Mouse (Mus musculus) frontal cortex, postnatal 14 days (tissue): Measurements from ENCODE around the gene Gpr19.

Experiments
- DNase-seq, 2 experiments: peaks; one replicate each; pipeline ENCODE4 v3.0.0; 2022; ENCODE audit warnings: low spot score in 2 of 2

Gpr19 gene

DNA sequence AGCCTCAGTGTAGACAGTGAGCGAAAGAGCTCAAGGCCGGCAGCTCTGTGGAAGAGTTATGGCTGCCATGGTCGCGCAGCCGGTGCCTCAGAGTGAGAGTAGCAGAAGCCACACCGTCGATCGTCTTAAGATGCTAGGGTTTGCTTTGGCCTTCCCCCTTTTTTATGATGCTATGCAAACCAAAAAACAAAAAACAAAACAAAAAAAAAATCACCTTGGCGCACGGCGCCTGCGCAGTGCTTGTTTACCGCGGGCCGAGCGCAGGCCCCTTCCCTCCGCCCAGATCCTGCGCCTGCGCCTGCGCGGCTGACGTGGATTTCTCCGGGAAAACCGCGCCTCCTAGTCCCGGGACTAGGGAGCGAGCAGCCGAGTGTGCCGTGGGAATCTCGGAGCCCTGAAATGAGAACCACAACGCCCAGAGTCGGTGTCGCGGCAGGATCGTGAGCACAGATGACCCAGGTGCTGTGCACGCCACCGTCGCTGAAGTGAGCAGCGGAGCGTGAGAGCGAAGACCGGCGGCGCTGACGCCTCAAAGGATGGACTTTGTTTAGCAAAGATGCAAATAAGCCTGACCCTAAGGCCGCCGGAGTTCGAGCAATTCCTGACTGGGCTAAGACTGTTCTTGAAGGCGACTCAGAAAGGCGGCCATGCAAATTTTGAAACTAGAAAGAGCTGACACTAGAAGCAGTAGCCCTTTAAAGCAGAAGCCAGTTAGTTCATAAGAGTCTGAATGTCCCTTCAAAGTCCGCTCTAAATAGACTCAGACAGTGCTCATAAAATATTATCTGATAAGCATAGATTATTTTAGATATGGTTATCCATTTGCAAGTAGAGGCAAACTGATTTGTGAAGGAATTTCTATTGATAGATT is at the start of gene Gpr19:
Gpr19 (minus strand) TSS at position 484 of the 871 bp plus-strand sequence.
- DNase-seq, result peak; percentile 77 to 82

DNA sequence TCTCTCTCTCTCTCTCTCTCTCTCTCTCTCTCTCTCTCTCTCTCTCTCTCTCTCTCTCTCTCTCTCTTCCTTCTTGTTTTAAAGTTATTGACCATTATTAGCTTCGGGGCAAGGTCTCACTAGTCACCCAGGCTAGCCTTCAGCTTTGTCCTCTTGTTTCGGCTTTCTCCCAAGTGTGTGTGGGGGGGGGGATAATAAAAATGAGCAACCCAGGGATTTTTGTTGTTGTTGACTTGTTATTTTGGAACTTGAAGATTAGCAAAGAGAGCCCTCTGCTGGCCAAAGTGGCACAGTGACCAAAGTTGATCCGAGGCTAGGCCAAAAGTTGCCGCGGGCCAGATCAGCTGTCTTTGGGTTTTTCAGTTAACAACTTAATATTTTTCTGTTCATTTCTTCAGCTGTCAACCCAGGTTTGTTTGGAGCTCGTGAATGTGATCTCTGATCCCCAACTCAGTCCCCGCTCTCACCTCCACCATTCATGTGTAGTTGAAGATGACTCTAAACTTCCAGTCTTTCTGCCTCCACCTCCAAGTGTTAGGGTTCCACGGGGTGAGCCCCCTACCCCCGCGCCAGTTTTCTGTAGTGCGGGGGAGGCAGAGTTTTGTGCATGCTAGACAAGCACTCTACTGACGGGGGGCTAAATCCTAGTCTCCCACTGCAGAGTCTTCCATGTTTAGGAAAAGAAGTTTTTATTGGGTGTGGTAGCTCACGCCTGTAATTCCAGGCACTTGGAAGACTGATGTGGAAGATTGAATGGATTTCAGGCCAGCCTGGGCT is 49.1 kb upstream of the Gpr19 start:
- DNase-seq, result peak; percentile 17 to 40

DNA sequence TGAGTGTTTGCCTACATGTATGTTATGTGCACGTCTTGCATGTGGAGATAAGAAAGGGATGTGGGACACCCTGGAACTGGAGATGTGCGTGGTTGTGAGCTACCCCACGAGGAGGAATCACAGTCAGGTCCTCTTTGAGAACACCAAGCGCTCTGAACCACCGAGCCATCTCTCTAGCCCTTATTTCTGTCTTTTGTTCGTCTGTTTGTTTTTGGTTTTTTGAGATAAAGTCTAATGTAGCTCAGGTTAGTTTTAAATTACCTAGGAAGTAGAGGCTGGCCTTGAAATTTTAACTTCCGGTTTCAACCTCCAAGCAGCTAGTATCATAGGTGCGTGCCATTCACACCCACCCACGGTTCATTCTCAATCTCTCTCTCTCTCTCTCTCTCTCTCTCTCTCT is 48.5 kb upstream of the Gpr19 start:
- no peak for DNase-seq

DNA sequence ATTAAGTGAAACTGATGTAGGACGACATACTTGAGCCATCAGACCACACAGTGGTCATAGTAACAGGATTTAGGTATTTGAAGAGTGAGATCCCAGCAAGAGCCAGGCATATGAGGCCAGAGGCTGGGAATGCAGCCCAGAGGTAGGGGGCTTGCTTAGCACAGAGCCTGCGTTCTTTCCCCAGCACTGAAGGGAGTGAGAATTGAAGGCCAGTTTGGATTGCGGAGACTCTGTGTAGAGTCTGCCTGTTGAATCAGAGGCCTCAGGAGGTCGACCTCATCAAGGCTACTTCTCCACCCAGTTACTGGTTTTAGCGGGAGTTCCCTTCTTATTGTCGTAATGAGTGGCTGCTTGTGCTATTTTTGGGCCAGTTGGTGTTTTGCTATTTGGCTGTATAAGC is 47.7 kb upstream of the Gpr19 start:
- no peak for DNase-seq

DNA sequence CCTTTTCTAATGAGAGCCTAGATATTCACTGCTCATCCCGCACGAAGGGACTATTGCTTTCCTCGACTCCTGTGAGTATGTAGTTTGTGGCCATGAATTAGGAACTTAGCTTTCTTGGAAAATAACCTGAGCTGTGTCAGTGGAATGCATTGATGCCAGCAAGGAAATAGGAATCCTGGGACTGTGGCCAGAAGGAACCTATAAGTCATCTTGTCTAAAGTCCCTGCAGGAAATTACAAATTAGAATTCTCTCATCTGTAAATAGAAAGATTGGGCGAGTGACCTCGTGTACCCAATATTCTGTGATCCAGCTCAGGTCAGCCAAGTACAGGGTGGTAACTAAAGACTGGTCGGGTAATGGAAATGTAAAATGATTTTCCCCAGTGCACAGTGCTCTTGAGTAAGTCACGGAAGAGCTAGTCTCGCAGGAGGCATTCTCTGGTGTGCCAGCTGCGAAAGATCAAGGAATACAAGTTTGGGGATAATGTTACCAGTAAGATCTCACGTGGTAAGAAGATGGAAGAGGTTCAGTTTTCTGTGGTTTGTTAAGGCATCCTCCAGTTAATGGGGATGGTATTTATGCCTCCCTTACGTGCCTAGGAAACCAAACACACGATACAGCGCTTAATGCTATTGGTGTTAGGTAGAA is 45.5 kb upstream of the Gpr19 start:
- DNase-seq, result no peak

DNA sequence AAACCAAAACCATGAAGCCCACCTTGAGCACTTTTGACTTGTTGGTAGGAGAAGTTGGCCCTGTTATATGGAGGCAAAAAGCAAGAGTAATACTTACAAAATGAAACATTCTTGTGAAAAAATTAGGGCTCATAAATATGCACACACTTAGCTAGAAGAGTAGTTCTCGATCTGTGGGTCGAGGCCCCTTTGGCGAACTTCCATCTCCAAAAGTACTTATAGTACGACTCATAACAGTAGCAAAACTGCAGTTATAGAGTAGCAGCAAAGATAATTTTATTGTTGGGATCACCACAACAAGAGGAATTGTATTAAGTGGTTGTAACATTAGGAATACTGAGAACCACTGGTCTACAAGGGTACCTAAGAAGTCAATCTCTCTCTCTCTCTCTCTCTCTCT is 41.4 kb upstream of the Gpr19 start:
- DNase-seq, result no peak

DNA sequence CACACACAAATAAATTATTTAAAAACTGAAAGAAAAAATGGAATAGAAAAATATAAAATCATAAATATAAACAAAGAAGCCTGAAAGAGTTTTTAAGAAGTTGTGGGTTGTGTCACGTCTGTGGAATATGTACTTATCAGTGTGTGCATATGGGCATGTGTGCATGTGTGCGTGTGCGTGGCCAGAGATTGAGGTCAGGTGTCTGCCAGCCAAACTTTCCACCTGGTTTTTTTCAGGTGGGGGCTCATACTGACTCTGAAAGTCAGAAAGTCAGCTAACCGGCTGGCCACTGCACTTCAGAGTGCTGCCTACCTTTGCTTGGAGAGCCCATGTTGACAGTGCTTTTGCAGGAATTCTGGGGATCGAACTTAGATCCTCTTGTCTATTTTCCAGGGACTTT is 35.9 kb upstream of the Gpr19 start:
- no peak for DNase-seq

DNA sequence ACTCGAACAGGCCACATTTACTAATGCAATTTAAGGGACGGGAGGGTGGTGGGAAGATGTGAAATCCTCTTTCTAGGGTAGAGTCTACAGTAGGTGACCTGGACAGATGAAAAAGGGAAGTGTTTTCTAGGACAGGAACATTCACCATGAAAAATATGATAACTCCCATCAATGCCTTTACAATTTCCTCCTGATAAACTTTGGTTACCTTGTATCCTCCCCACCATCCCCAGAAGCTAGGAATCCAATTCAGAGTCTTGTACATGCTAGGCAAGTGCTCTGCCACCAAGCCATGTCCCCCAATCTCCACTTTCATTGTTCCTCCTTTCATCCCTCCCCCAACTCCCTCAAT is 34.8 kb upstream of the Gpr19 start:
- DNase-seq, result no peak

DNA sequence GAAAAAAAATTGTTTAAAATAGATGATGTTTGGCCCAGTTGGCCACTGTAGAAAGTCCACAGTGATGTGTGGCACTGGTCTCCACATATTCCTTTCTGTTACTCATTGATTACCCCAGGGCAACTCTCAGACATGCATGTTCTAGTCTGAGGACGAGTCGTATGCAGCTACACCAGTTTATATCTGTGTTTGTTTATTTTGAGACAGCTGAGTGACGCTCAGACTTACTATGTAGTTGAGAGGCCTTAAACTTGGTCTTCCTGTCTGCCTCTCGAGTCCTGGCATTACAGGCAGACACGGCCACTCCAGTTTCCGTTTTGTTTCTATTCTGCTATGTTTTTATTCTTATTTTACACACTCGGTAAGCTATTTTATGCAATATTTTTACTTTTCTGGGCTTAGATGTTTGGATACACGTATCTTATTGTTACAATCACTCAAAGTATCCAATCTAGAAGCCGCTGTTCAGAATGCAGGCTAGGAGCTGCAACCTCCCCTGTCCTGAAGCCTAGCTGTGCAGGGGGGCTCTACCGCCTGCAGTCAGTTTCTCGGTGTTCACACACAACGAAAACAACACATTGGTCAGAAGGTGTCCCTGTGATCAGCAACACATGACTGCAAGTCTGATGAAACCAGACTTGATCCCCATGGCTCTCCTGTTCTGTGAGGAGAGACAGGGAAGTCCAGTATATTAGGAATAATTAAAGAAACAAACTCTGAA is 34.3 kb upstream of the Gpr19 start:
- no peak for DNase-seq

DNA sequence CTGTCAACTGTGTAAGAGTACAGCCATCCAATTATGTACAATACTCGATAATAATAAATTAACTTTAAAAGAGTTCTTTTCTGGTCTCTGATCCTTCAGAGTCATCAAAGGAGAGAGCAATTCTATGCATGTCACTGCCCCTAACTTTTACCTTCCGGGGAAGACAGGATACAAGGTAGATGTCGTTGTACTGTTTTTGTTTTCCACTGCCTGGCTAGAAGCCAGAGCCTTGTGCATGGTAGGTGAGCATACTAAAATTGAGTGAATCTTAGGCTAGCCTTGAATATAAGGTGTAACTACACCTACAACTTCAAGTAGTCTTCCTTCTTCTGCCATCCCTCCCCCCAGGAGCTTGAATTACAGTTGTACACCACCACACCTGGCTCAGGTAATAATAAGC is 32.8 kb upstream of the Gpr19 start:
- no peak for DNase-seq

DNA sequence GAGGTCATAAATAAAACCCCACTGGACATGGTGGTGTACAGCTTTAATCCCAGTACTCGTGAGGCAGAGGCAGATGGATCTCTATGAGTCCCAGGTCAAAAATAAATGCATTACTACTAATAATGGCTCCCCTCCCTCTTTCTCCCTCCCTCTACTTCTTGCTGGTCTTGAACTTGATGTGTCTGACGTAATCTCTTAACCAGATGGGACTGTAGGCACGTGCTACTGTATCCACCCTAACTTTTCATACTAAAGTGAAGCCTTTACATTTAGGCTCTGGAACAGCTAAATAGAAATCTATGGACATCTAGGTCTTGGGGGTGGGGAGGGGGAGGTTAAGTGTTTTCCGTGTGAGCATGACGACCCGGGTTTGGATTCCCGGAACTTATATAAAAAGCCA is 32.0 kb upstream of the Gpr19 start:
- DNase-seq, result no peak

DNA sequence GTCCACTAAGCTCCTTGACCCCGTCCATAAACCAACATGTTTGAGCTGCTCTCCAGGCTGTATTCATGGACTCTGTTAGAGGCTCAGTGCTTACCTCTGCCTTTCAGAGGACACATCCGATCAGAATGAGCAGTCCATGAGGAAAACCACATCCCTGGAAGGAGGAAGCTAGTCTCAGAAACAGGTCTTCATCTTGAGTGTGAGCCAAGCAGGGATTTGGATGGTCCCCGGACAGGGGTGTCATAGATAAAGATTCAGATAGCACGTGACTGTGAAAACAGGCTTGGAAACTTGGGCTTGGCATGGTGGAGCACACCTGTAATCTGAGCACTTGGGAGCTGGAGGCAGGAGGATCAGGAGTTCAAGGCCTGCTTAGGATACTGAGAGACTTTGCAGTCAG is 31.5 kb upstream of the Gpr19 start:
- no peak for DNase-seq

DNA sequence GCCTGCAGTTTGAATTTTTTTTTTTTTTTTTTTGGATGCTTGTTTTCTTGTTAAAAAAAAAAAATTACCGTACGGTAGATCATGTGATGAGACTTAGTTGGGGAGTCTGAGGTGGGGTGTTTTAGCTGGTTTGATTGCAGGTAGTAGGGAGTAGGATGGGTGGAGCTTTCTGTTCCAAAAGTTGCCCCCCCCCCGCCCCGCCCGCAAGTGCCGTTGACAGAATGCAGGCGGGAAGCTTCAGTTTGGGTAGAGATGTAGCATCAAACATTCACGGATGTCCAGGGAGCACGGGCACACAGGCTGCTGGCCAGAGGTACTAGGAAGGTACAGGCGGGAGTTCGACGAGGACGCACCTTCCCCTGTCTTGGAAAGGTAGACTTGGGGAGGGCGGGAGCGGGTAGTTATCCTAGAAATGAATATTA is 30.5 kb upstream of the Gpr19 start:
- DNase-seq, result no peak

DNA sequence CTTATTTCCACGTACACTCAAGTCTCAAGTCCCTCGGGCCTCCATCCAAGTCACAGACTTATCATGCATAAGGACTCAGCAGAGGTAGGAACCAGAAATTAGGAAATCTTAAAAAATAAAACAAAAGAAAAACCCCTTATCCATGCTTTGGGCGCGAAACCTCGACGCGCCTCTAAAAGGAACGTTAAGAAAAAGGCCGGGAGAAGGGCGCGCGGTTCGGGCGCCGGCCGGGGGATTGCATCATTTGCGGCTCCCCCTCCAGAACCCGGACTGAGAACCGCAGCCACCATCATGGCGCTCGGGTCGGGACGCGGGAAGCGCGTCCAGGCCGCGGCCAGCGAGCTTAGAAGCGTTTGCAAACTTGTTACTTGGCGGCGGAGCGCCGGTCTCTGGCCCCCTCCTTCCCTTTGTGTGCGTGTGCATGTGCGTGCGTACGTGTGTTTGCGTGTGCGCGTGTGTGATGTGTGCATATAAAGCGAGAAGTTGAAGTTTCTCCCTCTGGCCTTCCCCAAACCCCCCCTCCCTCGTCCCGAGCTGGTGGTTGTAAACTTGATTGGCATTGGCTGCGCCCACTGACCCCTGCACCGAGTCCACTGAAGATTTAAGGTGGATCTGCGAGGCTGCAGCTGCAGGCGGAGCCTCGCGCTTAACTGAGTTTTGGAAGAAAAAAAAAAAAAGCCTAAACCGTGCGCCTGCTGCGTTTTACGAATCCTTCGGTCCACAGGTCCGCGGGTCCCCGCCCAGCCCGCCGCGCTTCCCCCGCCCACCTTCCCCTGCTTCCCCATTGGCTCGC is 29.9 kb upstream of the Gpr19 start:
- peak; percentile 50 to 62 for DNase-seq

DNA sequence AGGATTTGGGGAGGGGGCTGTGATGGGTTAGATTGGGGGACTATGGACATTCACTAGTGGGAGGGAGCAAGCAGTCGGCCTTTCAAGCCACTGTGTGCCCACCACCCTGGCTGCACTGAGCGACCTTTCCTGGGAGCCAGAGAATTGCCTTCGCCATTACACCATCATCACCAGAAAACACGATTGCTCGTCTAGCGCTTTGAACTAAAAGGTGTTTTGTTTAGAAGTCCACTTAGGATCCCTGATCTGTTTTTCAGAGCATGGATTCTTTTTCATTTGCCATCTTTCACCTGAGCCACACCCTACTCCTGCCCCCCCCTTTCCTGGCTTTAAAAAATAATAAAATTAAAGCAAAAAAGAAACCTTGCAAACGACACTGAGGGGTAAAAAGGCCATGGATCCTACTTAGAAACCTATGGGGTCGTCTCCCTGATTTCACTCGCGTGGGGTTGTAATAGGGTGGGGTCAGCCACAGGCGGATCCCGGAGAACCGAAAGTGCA is 29.3 kb upstream of the Gpr19 start:
- DNase-seq, result no peak

DNA sequence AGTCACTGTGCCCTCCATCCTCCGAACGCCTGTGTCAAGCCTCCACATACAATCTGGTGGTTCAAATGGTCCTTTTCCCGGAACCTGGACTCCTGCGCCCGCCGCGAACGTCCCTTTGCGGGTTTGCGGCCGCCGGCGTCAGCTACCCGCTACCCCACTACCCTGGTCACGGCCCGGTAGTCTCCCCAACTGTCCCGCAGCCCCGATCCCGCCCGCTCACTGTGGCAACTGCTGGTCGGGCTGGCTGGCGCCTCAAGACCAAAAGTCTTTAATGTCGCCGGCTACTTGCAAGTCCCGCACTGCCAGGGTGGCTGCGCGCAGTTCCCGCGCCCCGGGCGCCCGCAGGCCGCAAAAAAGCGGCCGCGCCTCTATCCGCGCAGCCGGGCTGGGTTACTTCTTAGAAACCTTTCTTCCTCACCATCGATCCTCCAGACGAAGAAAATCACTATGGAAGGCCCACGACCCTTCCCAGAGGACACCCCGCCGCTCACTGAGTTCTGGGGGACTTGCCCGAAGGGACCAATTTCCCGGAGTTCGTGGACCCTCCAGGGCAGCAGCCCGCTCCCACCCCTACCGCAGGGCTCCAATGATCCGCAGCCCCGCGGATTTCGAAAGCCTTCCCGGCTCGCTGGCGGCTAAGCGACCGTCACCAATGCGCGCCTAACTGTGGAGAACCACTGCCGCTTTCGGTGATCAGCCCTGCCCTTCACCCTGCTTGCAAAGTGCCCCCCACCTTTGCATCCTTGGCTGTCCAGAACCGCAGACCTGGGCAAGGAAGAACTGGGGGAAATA is 28.6 kb upstream of the Gpr19 start:
- DNase-seq, result peak; percentile 19 to 36

DNA sequence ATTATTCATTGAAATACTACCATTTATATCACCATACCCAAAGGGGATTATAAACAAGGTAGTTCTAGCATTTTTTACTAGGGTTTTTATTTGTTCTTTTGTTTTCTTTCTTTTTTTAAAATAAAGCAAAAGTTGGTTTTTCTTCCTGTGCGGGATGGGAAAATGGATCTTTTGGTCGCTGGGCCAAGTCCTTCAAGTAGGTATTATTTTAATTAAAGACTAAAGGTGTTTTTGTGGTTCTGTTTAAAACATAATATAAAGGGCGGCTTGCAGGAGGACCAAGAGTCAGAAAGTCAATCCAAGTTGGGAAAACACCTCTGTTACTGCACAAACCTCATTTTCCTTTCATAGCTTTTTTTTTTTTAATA is 27.9 kb upstream of the Gpr19 start:
- no peak for DNase-seq

DNA sequence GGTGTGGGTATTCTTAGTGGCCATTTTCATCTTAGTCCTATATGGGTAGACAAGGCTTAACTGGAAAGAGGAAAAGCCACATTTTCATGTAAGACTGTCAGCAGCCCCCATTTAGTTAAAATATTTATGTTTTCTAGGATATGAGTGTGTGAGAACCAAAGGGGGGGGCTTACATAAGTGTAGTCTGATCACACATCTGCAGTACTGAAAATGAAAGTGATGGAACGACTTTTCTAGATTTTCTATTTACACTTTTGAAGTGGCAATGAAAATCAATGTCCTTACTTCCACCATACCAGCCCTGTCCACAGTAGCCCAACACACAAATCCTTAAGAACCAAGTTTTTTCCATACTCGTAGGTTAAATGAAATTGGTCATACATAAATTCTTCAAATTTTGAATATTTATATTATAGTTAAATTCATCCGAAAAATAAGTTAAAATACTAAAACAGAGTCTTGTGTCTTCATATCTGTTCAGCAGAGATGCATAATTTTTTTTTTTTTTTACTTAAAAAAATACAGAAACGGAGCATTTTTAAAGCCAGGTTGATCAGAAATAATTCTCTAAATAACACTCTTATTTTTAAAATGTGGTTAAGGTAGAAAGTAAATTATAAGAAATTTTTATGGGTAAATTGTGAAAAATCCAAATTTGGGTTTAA is 27.4 kb upstream of the Gpr19 start:
- DNase-seq, result no peak

DNA sequence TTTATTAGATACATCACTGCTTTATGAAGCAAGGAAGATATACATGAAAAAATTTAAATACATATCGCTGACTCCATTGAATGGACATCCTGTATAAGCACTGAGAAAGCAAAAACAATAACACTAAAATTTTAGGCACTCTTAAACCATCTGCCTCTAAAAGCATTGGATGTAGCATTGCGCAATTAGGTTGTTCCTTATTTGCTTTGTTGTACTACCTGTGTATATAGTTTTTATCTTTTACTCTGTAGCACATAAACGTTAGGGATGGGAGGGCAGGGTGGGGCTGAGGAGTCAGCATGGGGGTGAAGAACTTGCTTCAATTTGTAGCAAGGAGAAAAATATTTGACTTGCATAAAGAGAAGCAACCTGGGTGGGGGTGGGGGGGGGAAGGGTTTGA is 25.9 kb upstream of the Gpr19 start:
- no peak for DNase-seq

DNA sequence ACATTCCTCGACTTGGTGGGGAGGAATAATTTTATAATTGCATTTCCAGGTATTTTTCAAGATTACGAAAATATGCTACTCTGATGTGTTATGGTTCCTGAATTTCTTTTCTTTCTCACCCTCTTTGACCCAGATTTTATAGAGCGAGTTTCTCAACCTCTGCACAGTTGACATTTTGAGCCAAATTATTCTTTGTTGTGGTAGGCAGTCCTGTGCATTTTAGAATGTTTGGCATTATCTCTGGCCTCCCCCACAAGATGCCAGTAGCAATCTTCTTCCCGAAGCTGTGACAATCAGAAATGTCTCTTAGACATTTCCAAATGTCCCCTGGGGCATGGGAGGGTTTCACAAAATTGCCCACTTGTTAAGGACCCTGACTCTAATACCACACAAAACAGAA is 25.3 kb upstream of the Gpr19 start:
- no peak for DNase-seq
